Mouse (Mus musculus) erythroblast, embryonic 14.5 days (primary cell): Measurements from ENCODE around the gene D930007J09Rik.

Experiments used
- GATA1 ChIP-seq: IDR thresholded peaks from 2 replicates; pipeline ENCODE4 v1.6.1; 2012; ENCODE audit warnings: low read length, inconsistent platforms, mixed read lengths
- TAL1 ChIP-seq: IDR thresholded peaks from 3 replicates; pipeline ENCODE4 v1.6.1; 2012; ENCODE audit warnings: low read length, inconsistent platforms, mixed read lengths

- TF ChIP-seq TAL1 = no peak
- no peak for TF ChIP-seq GATA1
Observed at GRCm38 (mm10) chr13:32819926-32820325, 17.3 kb upstream of the D930007J09Rik start.
